In the genomic region with DNA sequence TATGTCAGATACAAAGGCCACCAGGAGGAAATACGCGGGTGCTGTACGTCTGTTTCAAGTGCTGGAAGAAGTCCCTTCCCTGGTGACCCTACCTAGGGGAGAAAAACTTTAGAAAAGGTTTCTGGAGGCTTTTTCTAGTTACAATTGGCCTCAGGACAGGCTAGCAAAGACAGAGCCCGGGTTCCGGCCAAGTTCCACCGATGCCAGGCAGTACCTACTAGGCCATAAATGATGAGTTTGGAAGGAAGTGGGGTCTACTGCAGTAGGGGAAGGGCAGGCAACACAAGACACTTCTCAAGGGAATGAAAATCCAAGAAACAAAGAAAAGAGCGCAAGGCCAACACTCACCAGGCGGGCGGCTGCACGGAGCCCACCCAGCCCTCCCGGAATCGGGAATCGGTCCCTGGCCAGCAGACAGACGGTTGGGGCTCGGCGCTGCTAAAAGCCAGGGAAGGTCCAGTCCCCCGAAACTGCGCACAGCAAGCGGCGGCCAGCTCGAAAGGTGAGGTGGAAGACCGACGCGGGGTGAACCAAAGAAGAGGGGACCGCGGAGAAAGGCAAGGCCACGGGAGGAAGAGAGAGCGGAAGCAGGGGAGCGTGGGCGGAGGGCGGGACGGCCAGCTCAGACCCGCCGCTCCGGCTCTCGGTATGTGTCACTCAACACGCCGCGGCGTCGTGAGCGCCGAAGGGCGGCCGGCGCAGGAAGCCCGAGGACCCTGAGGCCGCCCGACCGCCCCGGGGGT, we compare ENCODE assay signal across 8 mouse cellular contexts. TPM values are rescaled to one million over a fixed set of nuclear protein-coding genes. Genes with fewer than 3 reads are reported as not detected.
DNase-seq lines count a peak whose midpoint lies in the region; ATAC-seq and TF ChIP-seq lines count a peak whose summit lies in the region.

No protein-coding gene starts in this region.

- H3K4me1 ChIP-seq in heart, adult 2 months (ENCODE audit: control insufficient read depth, insufficient read depth, low read length): peaks cover 5% of the 10 kb centered on the region
- peaks cover 45% of the 10 kb centered on the region for H3K4me1 ChIP-seq in heart, embryonic 16.5 days (ENCODE audit: control insufficient read depth, insufficient read depth, low read length)
- H3K4me1 ChIP-seq in liver, embryonic 12.5 days: peaks cover 63% of the 10 kb centered on the region

- H3K4me3 ChIP-seq in heart, adult 2 months: peak overlapping the region; percentile 95
- H3K4me3 ChIP-seq in heart, embryonic 16.5 days (ENCODE audit: low read length): peak overlapping the region; percentile 87
- peak overlapping the region; percentile 93 for H3K4me3 ChIP-seq in liver, embryonic 12.5 days

- TF ChIP-seq POLR2A in heart, adult 2 months (IDR thresholded peaks at IDR 0.05; ENCODE audit: insufficient read depth, low read depth, low read length): 0 out of 2 replicates have a peak, but pooled peaks have one; percentile 44

- H3K79me2 ChIP-seq in heart, adult 2 months (replicated peaks; ENCODE audit: control insufficient read depth, insufficient read depth, low read length): peaks cover 2% of the 10 kb centered on the region; the same call in 1 of the 2 replicates

- H3K4me2 ChIP-seq in heart, embryonic 16.5 days (ENCODE audit: low read depth, low read length): peak overlapping the region; percentile 72
- peak overlapping the region; percentile 71 for H3K4me2 ChIP-seq in liver, embryonic 12.5 days

- ATAC-seq in heart, embryonic 16.5 days (replicated peaks; ENCODE audit: extremely low read depth, insufficient read depth, low FRiP score): peak; percentile 85
- peak; percentile 73 for ATAC-seq in liver, embryonic 12.5 days
- ATAC-seq in monocyte, adult 5-6 weeks (replicated peaks; ENCODE audit: insufficient number of reproducible peaks, low FRiP score, low TSS enrichment, poor library complexity, severe bottlenecking): peak; percentile 28; the same call in 1 of the 2 replicates

- peak overlapping the region; percentile 94 for H3K27ac ChIP-seq in heart, adult 2 months
- peak overlapping the region; percentile 92 for H3K27ac ChIP-seq in heart, embryonic 16.5 days (ENCODE audit: low read length)
- peak overlapping the region; percentile 93 for H3K27ac ChIP-seq in liver, embryonic 12.5 days

- no peak for TF ChIP-seq EP300 in heart, adult 2 months (IDR thresholded peaks at IDR 0.05; ENCODE audit: insufficient read depth, low read depth, low read length)

- peaks cover 3% of the 10 kb centered on the region; the same call in 1 of the 2 replicates for H3K36me3 ChIP-seq in heart, adult 2 months (ENCODE audit: control insufficient read depth, insufficient read depth, low read length)
- peaks cover 11% of the 10 kb centered on the region for H3K36me3 ChIP-seq in heart, embryonic 16.5 days (ENCODE audit: control insufficient read depth, insufficient read depth)
- peaks cover 61% of the 10 kb centered on the region for H3K36me3 ChIP-seq in liver, embryonic 12.5 days

- WGBS in heart, adult 2 months: under 1% methylated on average over 50 of the region's 51 CpGs
- under 1% methylated on average over 51 of the region's 51 CpGs for WGBS in heart, embryonic 16.5 days
- WGBS in liver, embryonic 12.5 days (ENCODE audit: insufficient replicate concordance): under 1% methylated on average over 49 of the region's 51 CpGs

- no peak for TF ChIP-seq CTCF in heart, adult 2 months (IDR thresholded peaks at IDR 0.05)

- intact Hi-C loops in heart, adult 2 months (cut with DNase I): loop anchor here (5.0 kb wide), 1 partner anchor 324 kb away; no protein-coding TSS in a partner anchor

- no peaks in the 10 kb centered on the region for H3K9me3 ChIP-seq in heart, embryonic 16.5 days (replicated peaks; ENCODE audit: control insufficient read depth, low read length)
- H3K9me3 ChIP-seq in liver, embryonic 12.5 days (replicated peaks): no peaks in the 10 kb centered on the region

- DNase-seq in heart, adult 2 months: no peak
- no peak for DNase-seq in heart, adult 9 months (ENCODE audit: low spot score in 2 of 2)
- DNase-seq in 3T3-L1 (ENCODE audit: low read depth, low spot score): peak; percentile 81
- peak; percentile 77 to 85 for DNase-seq in adrenal gland, postnatal 36 days
- no peak for DNase-seq in layer of hippocampus, adult 18-20 months (ENCODE audit: low spot score in 2 of 2)

- H3K27me3 ChIP-seq in heart, adult 2 months (ENCODE audit: control insufficient read depth, insufficient read depth, low read length): no peaks in the 10 kb centered on the region
- no peaks in the 10 kb centered on the region for H3K27me3 ChIP-seq in heart, embryonic 16.5 days (ENCODE audit: control insufficient read depth, insufficient read depth, low read length)
- H3K27me3 ChIP-seq in liver, embryonic 12.5 days (replicated peaks): no peaks in the 10 kb centered on the region

- H3K9ac ChIP-seq in heart, adult 2 months (ENCODE audit: low read depth, low read length): peak overlapping the region; percentile 92
- peak overlapping the region; percentile 94 for H3K9ac ChIP-seq in heart, embryonic 16.5 days (ENCODE audit: low read length)
- H3K9ac ChIP-seq in liver, embryonic 12.5 days: peak overlapping the region; percentile 97

RNA-seq across cellular contexts. Expression of a gene that starts 0.6 kb away (rescaled TPM):
- 1 to 10 TPM; 5.3 to 6.6 TPM for total RNA-seq in heart, adult 2 months (2021)
- polyA plus RNA-seq in heart, adult 2 months (2012; rRNA removed): 7.6 and 10.0 TPM in 2 replicates
- total RNA-seq in adrenal gland, postnatal 36 days (2021): 10 to 100 TPM; 14.7 to 19.5 TPM
- 44.7 and 53.2 TPM in 2 replicates for polyA plus RNA-seq in heart, embryonic 16.5 days (2015; fragmentation: Nextera tagmentation; extraction: Ambion mirVana)
- 82.0 and 86.0 TPM in 2 replicates for polyA plus RNA-seq in liver, embryonic 12.5 days (2016; fragmentation: Nextera tagmentation; extraction: Ambion mirVana)
- 15.5 to 32.2 TPM (median 18.8 TPM) in 3 replicates for total RNA-seq in monocyte, adult 5-6 weeks (2017)
- total RNA-seq in layer of hippocampus, adult 18-20 months (2021): 10 to 100 TPM in 1 of 2 experiments, 1 to 10 TPM in 1; 7.4 to 10.0 TPM

RNA-seq across cellular contexts. Expression of a gene that starts 19.9 kb away (rescaled TPM):
- 1 to 10 TPM; 1.7 to 3.1 TPM for total RNA-seq in heart, adult 2 months (2021)
- polyA plus RNA-seq in heart, adult 2 months (2012; rRNA removed): 2.0 and 2.8 TPM in 2 replicates
- 10 to 100 TPM; 10.0 to 12.0 TPM for total RNA-seq in adrenal gland, postnatal 36 days (2021)
- 6.0 and 8.4 TPM in 2 replicates for polyA plus RNA-seq in heart, embryonic 16.5 days (2015; fragmentation: Nextera tagmentation; extraction: Ambion mirVana)
- 1.1 and 1.2 TPM in 2 replicates for polyA plus RNA-seq in liver, embryonic 12.5 days (2016; fragmentation: Nextera tagmentation; extraction: Ambion mirVana)
- 0.96 TPM in 1 of 3 replicates, not detected in the others for total RNA-seq in monocyte, adult 5-6 weeks (2017)
- total RNA-seq in layer of hippocampus, adult 18-20 months (2021): 10 to 100 TPM; 11.4 to 14.2 TPM

RNA-seq across cellular contexts. Expression of a gene that starts 26.2 kb away (rescaled TPM):
- total RNA-seq in heart, adult 2 months (2021): 10 to 100 TPM; 14.8 to 15.7 TPM
- 5.4 and 7.5 TPM in 2 replicates for polyA plus RNA-seq in heart, adult 2 months (2012; rRNA removed)
- 1 to 10 TPM; 7.5 to 7.7 TPM for total RNA-seq in adrenal gland, postnatal 36 days (2021)
- 2.0 and 2.1 TPM in 2 replicates for polyA plus RNA-seq in heart, embryonic 16.5 days (2015; fragmentation: Nextera tagmentation; extraction: Ambion mirVana)
- polyA plus RNA-seq in liver, embryonic 12.5 days (2016; fragmentation: Nextera tagmentation; extraction: Ambion mirVana): 0.13 and 0.23 TPM in 2 replicates
- total RNA-seq in monocyte, adult 5-6 weeks (2017): 0.67 to 1.2 TPM in 2 of 3 replicates, not detected in the other
- total RNA-seq in layer of hippocampus, adult 18-20 months (2021): 1 to 10 TPM; 3.4 to 3.8 TPM

RNA-seq across cellular contexts. Expression of a gene that starts 39.4 kb away (rescaled TPM):
- total RNA-seq in heart, adult 2 months (2021): under 1 TPM; 0.29 to 0.36 TPM
- polyA plus RNA-seq in heart, adult 2 months (2012; rRNA removed): 1.00 and 2.0 TPM in 2 replicates
- total RNA-seq in adrenal gland, postnatal 36 days (2021): under 1 TPM; 0.33 to 0.40 TPM
- 1.4 and 3.6 TPM in 2 replicates for polyA plus RNA-seq in heart, embryonic 16.5 days (2015; fragmentation: Nextera tagmentation; extraction: Ambion mirVana)
- 0.32 and 0.61 TPM in 2 replicates for polyA plus RNA-seq in liver, embryonic 12.5 days (2016; fragmentation: Nextera tagmentation; extraction: Ambion mirVana)
- 61.4 to 99.5 TPM (median 74.8 TPM) in 3 replicates for total RNA-seq in monocyte, adult 5-6 weeks (2017)
- total RNA-seq in layer of hippocampus, adult 18-20 months (2021): not detected

Comparison
In these comparisons a context has a peak if more than half of its experiments do, and no peak if none do; other contexts are left out.
1. DNase-seq: peak in 3T3-L1 (single experiment) and adrenal gland, postnatal 36 days (2 of 2); none in heart, adult 2 months (0 of 2), heart, adult 9 months (0 of 2) and layer of hippocampus, adult 18-20 months (0 of 2).
2. ATAC-seq: peak in every context shown above with its lines; median percentile 85 in heart, embryonic 16.5 days; 73 in liver, embryonic 12.5 days; 28 in monocyte, adult 5-6 weeks.
3. Peak in every context shown above with its lines, with median percentiles within 50 percentile points of each other: H3K27ac ChIP-seq, H3K4me3 ChIP-seq and H3K9ac ChIP-seq.